Mouse (Mus musculus): ENCODE data around the gene Nr1h4. TPM values are rescaled to one million over a fixed set of nuclear protein-coding genes. Genes with fewer than 3 reads are reported as not detected.
"Not testable (repeated sequence)": the region's sequence is repeated elsewhere in the genome, so short reads cannot be mapped to it uniquely, and the experiment has no call there.

Nr1h4 gene
- polyA plus RNA-seq, 1 experiment, result 10.2 TPM

GRCm38 (mm10) chr10:89562113-89562512, 28.7 kb upstream of the Nr1h4 start:
- Histone ChIP-seq H3K27ac (ENCODE audit: insufficient read depth, low read depth, low read length) (no peak overlapping the region), H3K27me3 (ENCODE audit: control insufficient read depth, insufficient read depth, low read length) (no peaks in the 10 kb centered on the region), H3K4me1 (ENCODE audit: control insufficient read depth, insufficient read depth, insufficient read length, low read length) (peaks cover 6% of the 10 kb centered on the region; the same call in 1 of the 2 replicates), H3K36me3 (ENCODE audit: control insufficient read depth, insufficient read depth, low read length) (no peaks in the 10 kb centered on the region), H3K4me3 (ENCODE audit: low read depth, low read length) (no peak overlapping the region)
- no peak for TF ChIP-seq POLR2A (IDR thresholded peaks at IDR 0.05; ENCODE audit: low read depth, low read length)
- TF ChIP-seq CTCF (IDR thresholded peaks at IDR 0.05; ENCODE audit: extremely low read depth, insufficient read length, insufficient replicate concordance, low read depth, low read length), result no peak
- 78% methylated on average over 6 of the region's 6 CpGs for WGBS

DNA sequence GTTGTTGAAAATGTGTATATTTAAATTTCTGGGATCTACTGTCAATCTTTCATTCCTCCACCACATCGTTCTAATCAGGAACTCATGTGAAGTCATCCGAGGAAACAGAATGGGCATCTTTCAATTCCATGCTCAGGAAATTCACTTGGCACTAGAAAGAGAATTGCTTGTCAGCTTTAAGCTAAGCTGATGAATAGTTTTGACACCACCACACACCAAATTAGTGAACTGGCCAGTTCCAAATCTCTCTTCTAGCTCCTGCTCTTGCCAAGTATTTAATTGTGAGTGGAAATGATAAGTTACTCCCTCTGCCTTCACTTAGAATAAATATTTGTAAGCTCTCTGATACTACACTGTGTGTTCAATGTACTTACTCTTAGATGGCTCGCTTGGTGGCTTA, 26.0 kb upstream of the Nr1h4 start:
- no peaks in the 10 kb centered on the region for H3K27me3 ChIP-seq (ENCODE audit: control insufficient read depth, insufficient read depth, low read length)
- no peak overlapping the region for H3K4me3 ChIP-seq (ENCODE audit: low read depth, low read length)
- WGBS, result 71% methylated on average over 3 of the region's 3 CpGs
- TF ChIP-seq POLR2A (IDR thresholded peaks at IDR 0.05; ENCODE audit: low read depth, low read length), result no peak
- TF ChIP-seq CTCF (IDR thresholded peaks at IDR 0.05; ENCODE audit: extremely low read depth, insufficient read length, insufficient replicate concordance, low read depth, low read length), result no peak
- H3K36me3 ChIP-seq (ENCODE audit: control insufficient read depth, insufficient read depth, low read length), result no peaks in the 10 kb centered on the region
- H3K4me1 ChIP-seq (ENCODE audit: control insufficient read depth, insufficient read depth, insufficient read length, low read length), result peaks cover 6% of the 10 kb centered on the region; the same call in 1 of the 2 replicates
- H3K27ac ChIP-seq (ENCODE audit: insufficient read depth, low read depth, low read length), result no peak overlapping the region

GRCm38 (mm10) chr10:89554885-89555284, 21.5 kb upstream of the Nr1h4 start:
- not testable (repeated sequence) for H3K36me3 ChIP-seq (ENCODE audit: control insufficient read depth, insufficient read depth, low read length); H3K4me3 ChIP-seq (ENCODE audit: low read depth, low read length); H3K27ac ChIP-seq (ENCODE audit: insufficient read depth, low read depth, low read length); H3K27me3 ChIP-seq (ENCODE audit: control insufficient read depth, insufficient read depth, low read length); H3K4me1 ChIP-seq (ENCODE audit: control insufficient read depth, insufficient read depth, insufficient read length, low read length)
- WGBS, result 83% methylated on average over 13 of the region's 13 CpGs

- H3K4me3 ChIP-seq (ENCODE audit: low read depth, low read length); H3K27ac ChIP-seq (ENCODE audit: insufficient read depth, low read depth, low read length); H3K27me3 ChIP-seq (ENCODE audit: control insufficient read depth, insufficient read depth, low read length); H3K4me1 ChIP-seq (ENCODE audit: control insufficient read depth, insufficient read depth, insufficient read length, low read length); H3K36me3 ChIP-seq (ENCODE audit: control insufficient read depth, insufficient read depth, low read length): not testable (repeated sequence)
- WGBS, result 93% methylated on average over 7 of the region's 7 CpGs
Observed at GRCm38 (mm10) chr10:89553855-89554254, 20.5 kb upstream of the Nr1h4 start.

- TF ChIP-seq POLR2A (IDR thresholded peaks at IDR 0.05; ENCODE audit: low read depth, low read length) (no peak), CTCF (IDR thresholded peaks at IDR 0.05; ENCODE audit: extremely low read depth, insufficient read length, insufficient replicate concordance, low read depth, low read length) (no peak)
- Histone ChIP-seq H3K4me1 (ENCODE audit: control insufficient read depth, insufficient read depth, insufficient read length, low read length) (no peaks in the 10 kb centered on the region), H3K27ac (ENCODE audit: insufficient read depth, low read depth, low read length) (no peak overlapping the region), H3K36me3 (ENCODE audit: control insufficient read depth, insufficient read depth, low read length) (no peaks in the 10 kb centered on the region), H3K4me3 (ENCODE audit: low read depth, low read length) (no peak overlapping the region), H3K27me3 (ENCODE audit: control insufficient read depth, insufficient read depth, low read length) (no peaks in the 10 kb centered on the region)
- 84% methylated on average over 5 of the region's 5 CpGs for WGBS
Observed at GRCm38 (mm10) chr10:89553015-89553414, 19.6 kb upstream of the Nr1h4 start.

DNA sequence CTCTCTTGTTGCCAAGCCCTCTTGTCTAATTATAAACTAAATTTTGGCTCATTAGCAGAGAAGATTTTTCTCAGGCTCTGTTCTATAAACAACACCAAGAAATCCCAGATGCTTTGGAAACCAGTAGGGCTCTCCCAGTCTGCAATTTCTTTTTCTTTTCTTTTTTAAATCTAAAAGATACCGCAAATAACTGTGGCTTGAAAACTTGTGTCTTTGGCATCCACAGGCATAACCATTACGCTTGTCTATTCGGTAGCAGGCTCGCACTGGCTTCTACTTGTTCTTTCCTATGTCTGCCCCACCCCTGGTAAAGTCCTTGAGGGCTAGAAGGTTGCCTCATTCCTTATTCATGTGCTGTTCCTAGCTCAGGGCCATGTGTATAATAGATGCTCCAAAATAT, 18.3 kb upstream of the Nr1h4 start:
- H3K4me1 ChIP-seq (ENCODE audit: control insufficient read depth, insufficient read depth, insufficient read length, low read length), result no peaks in the 10 kb centered on the region
- no peak overlapping the region for H3K4me3 ChIP-seq (ENCODE audit: low read depth, low read length)
- 76% methylated on average over 4 of the region's 4 CpGs for WGBS
- no peaks in the 10 kb centered on the region for H3K27me3 ChIP-seq (ENCODE audit: control insufficient read depth, insufficient read depth, low read length)
- no peak overlapping the region for H3K27ac ChIP-seq (ENCODE audit: insufficient read depth, low read depth, low read length)
- no peak for TF ChIP-seq CTCF (IDR thresholded peaks at IDR 0.05; ENCODE audit: extremely low read depth, insufficient read length, insufficient replicate concordance, low read depth, low read length)
- no peak for TF ChIP-seq POLR2A (IDR thresholded peaks at IDR 0.05; ENCODE audit: low read depth, low read length)
- H3K36me3 ChIP-seq (ENCODE audit: control insufficient read depth, insufficient read depth, low read length), result no peaks in the 10 kb centered on the region

DNA sequence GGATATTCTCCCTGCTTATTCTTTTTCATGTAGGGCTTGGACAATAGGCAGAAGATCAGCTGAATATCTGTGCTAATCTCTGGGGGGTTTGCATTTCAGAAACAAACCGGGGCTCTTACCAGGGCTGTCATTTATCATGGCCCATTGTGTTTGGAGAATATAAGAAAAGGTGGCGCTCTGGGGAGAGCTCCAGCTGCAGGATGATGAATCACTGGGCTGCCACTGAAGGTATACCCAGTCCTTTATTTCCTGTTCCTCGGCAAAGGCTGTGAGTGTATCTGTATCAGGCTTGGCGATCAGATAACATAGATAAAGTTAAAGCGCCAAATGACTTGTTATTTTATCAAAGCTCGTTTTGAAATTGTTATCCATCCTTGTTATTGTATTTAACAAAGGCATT, 14.6 kb upstream of the Nr1h4 start:
- Histone ChIP-seq H3K4me3 (ENCODE audit: low read depth, low read length) (no peak overlapping the region), H3K36me3 (ENCODE audit: control insufficient read depth, insufficient read depth, low read length) (no peaks in the 10 kb centered on the region), H3K27me3 (ENCODE audit: control insufficient read depth, insufficient read depth, low read length) (no peaks in the 10 kb centered on the region), H3K4me1 (ENCODE audit: control insufficient read depth, insufficient read depth, insufficient read length, low read length) (no peaks in the 10 kb centered on the region), H3K27ac (ENCODE audit: insufficient read depth, low read depth, low read length) (no peak overlapping the region)
- 12% methylated on average over 6 of the region's 6 CpGs for WGBS
- no peak for TF ChIP-seq CTCF (IDR thresholded peaks at IDR 0.05; ENCODE audit: extremely low read depth, insufficient read length, insufficient replicate concordance, low read depth, low read length)
- TF ChIP-seq POLR2A (IDR thresholded peaks at IDR 0.05; ENCODE audit: low read depth, low read length), result no peak

GRCm38 (mm10) chr10:89546989-89547388, 13.6 kb upstream of the Nr1h4 start:
- Histone ChIP-seq H3K4me3 (ENCODE audit: low read depth, low read length) (no peak overlapping the region), H3K27me3 (ENCODE audit: control insufficient read depth, insufficient read depth, low read length) (no peaks in the 10 kb centered on the region), H3K4me1 (ENCODE audit: control insufficient read depth, insufficient read depth, insufficient read length, low read length) (no peaks in the 10 kb centered on the region), H3K27ac (ENCODE audit: insufficient read depth, low read depth, low read length) (no peak overlapping the region), H3K36me3 (ENCODE audit: control insufficient read depth, insufficient read depth, low read length) (no peaks in the 10 kb centered on the region)
- WGBS, result 16% methylated on average over 2 of the region's 2 CpGs
- TF ChIP-seq POLR2A (IDR thresholded peaks at IDR 0.05; ENCODE audit: low read depth, low read length) (no peak), CTCF (IDR thresholded peaks at IDR 0.05; ENCODE audit: extremely low read depth, insufficient read length, insufficient replicate concordance, low read depth, low read length) (no peak)

All from small intestine, adult 2 months (tissue).